12 mouse cellular contexts compared by ENCODE assay signal in genomic region chr2:26582741-26583140, GRCm38 (mm10). TPM values are rescaled to one million over a fixed set of nuclear protein-coding genes. Genes with fewer than 3 reads are reported as not detected.
DNase-seq lines count a peak whose midpoint lies in the region; ATAC-seq and TF ChIP-seq lines count a peak whose summit lies in the region.
"Had no signal": no experiment of that assay in that cellular context is flagged by ENCODE, and none has a peak within 500 bp of the region (broad histone marks: within the 10 kb centered on the region; RNA-seq: fewer than 3 reads in every experiment).

No protein-coding gene starts in this region.

- 86% methylated on average over 7 of the region's 7 CpGs for WGBS in limb, embryonic 10.5 days
- 69% methylated on average over 7 of the region's 7 CpGs for WGBS in midbrain, embryonic 14.5 days
- 53% methylated on average over 7 of the region's 7 CpGs for WGBS in cerebellum, adult 2 months

- H3K9me3 ChIP-seq in limb, embryonic 10.5 days (replicated peaks) = no peaks in the 10 kb centered on the region
- no peaks in the 10 kb centered on the region for H3K9me3 ChIP-seq in midbrain, embryonic 14.5 days (ENCODE audit: control insufficient read depth, low read length)

- TF ChIP-seq POLR2A in brain, embryonic 14.5 days (IDR thresholded peaks at IDR 0.05; ENCODE audit: borderline replicate concordance, extremely low read depth, insufficient read depth, insufficient read length, poor library complexity, severe bottlenecking) = no peak
- TF ChIP-seq POLR2A in cortical plate, adult 2 months (IDR thresholded peaks at IDR 0.05; ENCODE audit: extremely low read depth, insufficient read depth, low read length) = no peak
- TF ChIP-seq POLR2A in cerebellum, adult 2 months (IDR thresholded peaks at IDR 0.05; ENCODE audit: borderline replicate concordance, insufficient read depth, low read length) = no peak

- peak overlapping the region; percentile 67 for H3K27ac ChIP-seq in cortical plate, adult 2 months (ENCODE audit: insufficient read depth, low read length)
- H3K27ac ChIP-seq in limb, embryonic 10.5 days = peak overlapping the region; percentile 50
- no peak overlapping the region for H3K27ac ChIP-seq in midbrain, embryonic 14.5 days (replicated peaks; ENCODE audit: low read depth, low read length)
- no peak overlapping the region for H3K27ac ChIP-seq in cerebellum, adult 2 months (ENCODE audit: insufficient read depth, low read length)

- no peaks in the 10 kb centered on the region for H3K36me3 ChIP-seq in limb, embryonic 10.5 days
- no peaks in the 10 kb centered on the region for H3K36me3 ChIP-seq in midbrain, embryonic 14.5 days (ENCODE audit: control insufficient read depth, insufficient read depth, low read length)

- no peak for ATAC-seq in midbrain, embryonic 14.5 days (ENCODE audit: low FRiP score, low TSS enrichment)

- H3K4me3 ChIP-seq in cortical plate, adult 2 months (ENCODE audit: insufficient read depth, low read length) = no peak overlapping the region
- no peak overlapping the region for H3K4me3 ChIP-seq in limb, embryonic 10.5 days
- no peak overlapping the region for H3K4me3 ChIP-seq in midbrain, embryonic 14.5 days (replicated peaks; ENCODE audit: low read depth, low read length)
- no peak overlapping the region for H3K4me3 ChIP-seq in cerebellum, adult 2 months (replicated peaks; ENCODE audit: insufficient read depth, low read depth, low read length)

- no peaks in the 10 kb centered on the region for H3K4me1 ChIP-seq in cortical plate, adult 2 months (ENCODE audit: control insufficient read depth, insufficient read depth, low read length)
- peaks cover 43% of the 10 kb centered on the region for H3K4me1 ChIP-seq in limb, embryonic 10.5 days
- H3K4me1 ChIP-seq in midbrain, embryonic 14.5 days (ENCODE audit: control insufficient read depth, insufficient read depth, low read length) = peaks cover 8% of the 10 kb centered on the region; the same call in 1 of the 2 replicates
- H3K4me1 ChIP-seq in cerebellum, adult 2 months (ENCODE audit: control insufficient read depth, insufficient read depth, low read length) = peaks cover 2% of the 10 kb centered on the region; the same call in 1 of the 2 replicates

- H3K9ac ChIP-seq in midbrain, embryonic 14.5 days (replicated peaks; ENCODE audit: low read length) = no peak overlapping the region

- no peak for TF ChIP-seq CTCF in brain, embryonic 14.5 days (IDR thresholded peaks at IDR 0.05; ENCODE audit: borderline replicate concordance, extremely low read depth, insufficient read depth, insufficient read length)
- TF ChIP-seq CTCF in cortical plate, adult 2 months (IDR thresholded peaks at IDR 0.05; ENCODE audit: extremely low read depth, insufficient read depth, low read length) = no peak
- TF ChIP-seq CTCF in cerebellum, adult 2 months (IDR thresholded peaks at IDR 0.05; ENCODE audit: borderline replicate concordance, insufficient read depth, low read depth, low read length) = no peak

- no peaks in the 10 kb centered on the region for H3K27me3 ChIP-seq in limb, embryonic 10.5 days (ENCODE audit: low read depth, poor library complexity, severe bottlenecking)
- no peaks in the 10 kb centered on the region for H3K27me3 ChIP-seq in midbrain, embryonic 14.5 days (ENCODE audit: control insufficient read depth, insufficient read depth, low read length)
- no peaks in the 10 kb centered on the region for H3K27me3 ChIP-seq in cerebellum, adult 2 months (ENCODE audit: control insufficient read depth, insufficient read depth, low read length)

- peak; percentile 23 for DNase-seq in kidney, adult 18-20 months
- DNase-seq in kidney, adult 9 months = no peak
- DNase-seq in brain, embryonic 14.5 days (ENCODE audit: low read depth) = peak; percentile 31
- DNase-seq in limb, embryonic 10.5 days (ENCODE audit: low spot score) = no peak
- DNase-seq in frontal cortex, postnatal 25 days (ENCODE audit: low spot score in 2 of 2) = no peak
- no peak for DNase-seq in midbrain, embryonic 14.5 days
- no peak for DNase-seq in cerebellum, adult 2 months
- DNase-seq: cerebellum, postnatal 36 days had no signal

- no peak overlapping the region for H3K4me2 ChIP-seq in midbrain, embryonic 14.5 days (ENCODE audit: low read length)
- H3K4me2 ChIP-seq: midbrain, embryonic 11.5 days had no signal

RNA-seq across cellular contexts. Expression of gene Egfl7, which starts 2.9 kb away (rescaled TPM):
- polyA plus RNA-seq in brain, embryonic 14.5 days (2012; rRNA removed) = 139 and 192 TPM in 2 replicates
- 137 and 145 TPM in 2 replicates for polyA plus RNA-seq in cortical plate, adult 2 months (2012; rRNA removed)
- 96.5 and 97.2 TPM in 2 replicates for polyA plus RNA-seq in limb, embryonic 10.5 days (2016; fragmentation: Nextera tagmentation; extraction: Ambion mirVana)
- polyA plus RNA-seq in midbrain, embryonic 14.5 days (2014; fragmentation: Nextera tagmentation; extraction: Ambion mirVana) = 36.7 and 51.1 TPM in 2 replicates
- polyA plus RNA-seq in cerebellum, adult 2 months (2012; rRNA removed) = 87.1 and 93.0 TPM in 2 replicates

RNA-seq across cellular contexts. Expression of gene Gm20532, which starts 3.7 kb away (rescaled TPM):
- polyA plus RNA-seq in brain, embryonic 14.5 days (2012; rRNA removed) = not detected in 2 replicates
- not detected in 2 replicates for polyA plus RNA-seq in cortical plate, adult 2 months (2012; rRNA removed)
- polyA plus RNA-seq in limb, embryonic 10.5 days (2016; fragmentation: Nextera tagmentation; extraction: Ambion mirVana) = not detected in 2 replicates
- not detected in 2 replicates for polyA plus RNA-seq in midbrain, embryonic 14.5 days (2014; fragmentation: Nextera tagmentation; extraction: Ambion mirVana)
- not detected in 2 replicates for polyA plus RNA-seq in cerebellum, adult 2 months (2012; rRNA removed)
- polyA plus RNA-seq: gonadal fat pad, adult 2 months; midbrain, embryonic 11.5 days; stomach, embryonic 16.5 days had no signal

RNA-seq across cellular contexts. Expression of gene Agpat2, which starts 21.5 kb away (rescaled TPM):
- 5.5 and 6.1 TPM in 2 replicates for polyA plus RNA-seq in brain, embryonic 14.5 days (2012; rRNA removed)
- 2.3 TPM in 2 replicates for polyA plus RNA-seq in cortical plate, adult 2 months (2012; rRNA removed)
- polyA plus RNA-seq in limb, embryonic 10.5 days (2016; fragmentation: Nextera tagmentation; extraction: Ambion mirVana) = 13.2 and 14.5 TPM in 2 replicates
- polyA plus RNA-seq in midbrain, embryonic 14.5 days (2014; fragmentation: Nextera tagmentation; extraction: Ambion mirVana) = 1.8 and 3.8 TPM in 2 replicates
- 2.1 and 2.6 TPM in 2 replicates for polyA plus RNA-seq in cerebellum, adult 2 months (2012; rRNA removed)

RNA-seq across cellular contexts. Expression of gene Fam69b, which starts 45.5 kb away (rescaled TPM):
- polyA plus RNA-seq in brain, embryonic 14.5 days (2012; rRNA removed) = 119 and 133 TPM in 2 replicates
- 88.8 and 95.7 TPM in 2 replicates for polyA plus RNA-seq in cortical plate, adult 2 months (2012; rRNA removed)
- 31.3 and 43.3 TPM in 2 replicates for polyA plus RNA-seq in limb, embryonic 10.5 days (2016; fragmentation: Nextera tagmentation; extraction: Ambion mirVana)
- 123 and 160 TPM in 2 replicates for polyA plus RNA-seq in midbrain, embryonic 14.5 days (2014; fragmentation: Nextera tagmentation; extraction: Ambion mirVana)
- 147 and 155 TPM in 2 replicates for polyA plus RNA-seq in cerebellum, adult 2 months (2012; rRNA removed)

Comparison
In these comparisons a context has a peak if more than half of its experiments do, and no peak if none do; other contexts are left out.
1. DNase-seq: peak in kidney, adult 18-20 months (single experiment) and brain, embryonic 14.5 days (single experiment); none in kidney, adult 9 months (single experiment), limb, embryonic 10.5 days (single experiment), frontal cortex, postnatal 25 days (0 of 2), midbrain, embryonic 14.5 days (single experiment) and cerebellum, adult 2 months (0 of 2).
2. H3K27ac ChIP-seq: peak in cortical plate, adult 2 months (single experiment) and limb, embryonic 10.5 days (single experiment); none in midbrain, embryonic 14.5 days (single experiment) and cerebellum, adult 2 months (single experiment).